Mouse (Mus musculus) heart, postnatal 0 days (tissue): ENCODE measurements around the gene Cldn14.

ENCODE experiments used
- CTCF ChIP-seq: IDR thresholded peaks from 2 replicates; pipeline ENCODE4 v1.5.1; 2016; ENCODE audit warnings: antibody characterized with exemption, control low read depth, low read depth
- EP300 ChIP-seq: IDR thresholded peaks from 2 replicates; pipeline ENCODE4 v1.6.1; 2016; ENCODE audit warnings: antibody characterized with exemption, low read depth

DNA sequence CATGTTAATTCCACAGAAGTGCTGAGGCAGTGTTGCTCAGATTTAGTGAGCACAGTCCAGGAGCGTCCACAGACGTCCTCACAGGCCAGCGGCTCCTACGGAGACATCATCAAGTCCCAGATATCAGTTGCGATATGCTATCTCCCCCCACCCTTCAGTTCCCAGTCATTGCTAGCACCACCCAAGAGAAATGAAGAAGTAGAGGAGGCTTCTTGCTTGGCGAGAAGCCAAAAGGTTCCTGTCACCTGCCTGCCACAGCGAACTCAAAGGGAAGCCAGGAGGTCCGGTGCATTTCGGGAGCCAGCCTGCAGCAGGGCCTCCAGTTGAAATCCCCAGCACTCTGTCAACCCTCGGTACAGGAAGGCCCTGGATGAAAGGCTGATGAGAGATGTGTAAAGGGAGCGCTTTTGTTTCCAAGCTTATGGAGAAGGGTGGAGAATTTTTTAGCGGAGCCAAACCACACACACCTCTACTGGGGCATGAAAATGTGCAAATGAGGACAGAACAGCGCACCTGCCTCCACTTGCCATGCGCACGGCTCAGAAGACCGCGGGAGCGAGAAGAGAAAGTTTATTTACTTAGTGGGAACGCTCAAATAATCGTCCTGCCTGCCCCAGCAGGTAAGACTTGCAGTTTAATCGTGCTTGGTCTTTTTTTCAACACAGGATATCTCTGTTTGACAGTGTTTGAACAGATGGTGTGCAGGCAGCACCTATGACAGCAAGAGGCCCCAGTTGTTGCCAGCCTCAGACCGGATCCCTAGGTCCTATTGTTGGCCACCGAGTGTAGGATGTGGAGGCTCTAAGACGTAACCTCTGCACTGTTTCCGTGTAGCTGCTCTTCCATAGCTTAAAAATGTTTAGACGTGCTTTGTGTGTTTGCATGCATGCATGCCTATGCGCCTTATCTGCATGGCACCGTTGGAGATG is 15.0 kb upstream of the Cldn14 start:
- TF ChIP-seq CTCF (no peak), EP300 (no peak)
